Mouse (Mus musculus): Measurements from ENCODE around the gene Tppp2. TPM values are rescaled to one million over a fixed set of nuclear protein-coding genes. Genes with fewer than 3 reads are reported as not detected.

Tppp2 gene
- polyA plus RNA-seq, 1 experiment, result not detected

- peak within 1 kb of the TSS; percentile 83 for H3K4me3 ChIP-seq (ENCODE audit: insufficient read depth, poor library complexity, severe bottlenecking)
- peaks cover 21% of the 10 kb centered on the region for H3K36me3 ChIP-seq (ENCODE audit: control insufficient read depth, insufficient read depth)
- peaks cover 3% of the 10 kb centered on the region for H3K79me3 ChIP-seq (ENCODE audit: low read depth)
- H3K27me3 ChIP-seq (ENCODE audit: control insufficient read depth, insufficient read depth, insufficient read length), result no peaks in the 10 kb centered on the region
- peaks cover 23% of the 10 kb centered on the region for H3K79me2 ChIP-seq (ENCODE audit: control insufficient read depth, insufficient read depth)
- TF ChIP-seq MAX (IDR thresholded peaks at IDR 0.05), result no peak
- TF ChIP-seq MYOG (IDR thresholded peaks at IDR 0.05; ENCODE audit: control insufficient read depth, extremely low read depth, insufficient read length), result no peak
- no peak for TF ChIP-seq USF1 (IDR thresholded peaks at IDR 0.05; ENCODE audit: low read depth)
- TF ChIP-seq CEBPB (IDR thresholded peaks at IDR 0.05; ENCODE audit: low read depth), result no peak
- no peak for TF ChIP-seq CTCF (IDR thresholded peaks at IDR 0.05; ENCODE audit: control insufficient read depth, insufficient read depth, insufficient read length)
- TF ChIP-seq FOSL1 (IDR thresholded peaks at IDR 0.05; ENCODE audit: insufficient read depth, low read length, poor library complexity, severe bottlenecking), result no peak
- TF ChIP-seq MYOD1 (IDR thresholded peaks at IDR 0.05; ENCODE audit: control insufficient read depth, insufficient read length, low read depth), result no peak
- peak within 1 kb of the TSS; percentile 86 for H3ac ChIP-seq (ENCODE audit: control insufficient read depth, insufficient read length, low read depth)
Measured at GRCm38 (mm10) chr14:51884598-51885331, 33.5 kb upstream of the Tppp2 start, which contains the start of gene Mettl17. Gene Mettl17, plus strand, starts transcription at chr14:51884842.

GRCm38 (mm10) chr14:51886051-51886450, 32.2 kb upstream of the Tppp2 start:
- no peak overlapping the region for H3ac ChIP-seq (ENCODE audit: control insufficient read depth, insufficient read length, low read depth)
- TF ChIP-seq USF1 (IDR thresholded peaks at IDR 0.05; ENCODE audit: low read depth), result no peak
- no peak for TF ChIP-seq MYOD1 (IDR thresholded peaks at IDR 0.05; ENCODE audit: control insufficient read depth, insufficient read length, low read depth)
- no peak for TF ChIP-seq FOSL1 (IDR thresholded peaks at IDR 0.05; ENCODE audit: insufficient read depth, low read length, poor library complexity, severe bottlenecking)
- TF ChIP-seq MAX (IDR thresholded peaks at IDR 0.05), result no peak
- no peak for TF ChIP-seq CTCF (IDR thresholded peaks at IDR 0.05; ENCODE audit: control insufficient read depth, insufficient read depth, insufficient read length)
- no peak for TF ChIP-seq CEBPB (IDR thresholded peaks at IDR 0.05; ENCODE audit: low read depth)
- no peak for TF ChIP-seq MYOG (IDR thresholded peaks at IDR 0.05; ENCODE audit: control insufficient read depth, extremely low read depth, insufficient read length)
- H3K79me3 ChIP-seq (ENCODE audit: low read depth), result peaks cover 3% of the 10 kb centered on the region
- peaks cover 30% of the 10 kb centered on the region for H3K36me3 ChIP-seq (ENCODE audit: control insufficient read depth, insufficient read depth)
- H3K27me3 ChIP-seq (ENCODE audit: control insufficient read depth, insufficient read depth, insufficient read length), result no peaks in the 10 kb centered on the region
- H3K79me2 ChIP-seq (ENCODE audit: control insufficient read depth, insufficient read depth), result peaks cover 23% of the 10 kb centered on the region
- H3K4me3 ChIP-seq (ENCODE audit: insufficient read depth, poor library complexity, severe bottlenecking), result no peak overlapping the region

- H3ac ChIP-seq (ENCODE audit: control insufficient read depth, insufficient read length, low read depth), result no peak overlapping the region
- no peak overlapping the region for H3K4me3 ChIP-seq (ENCODE audit: insufficient read depth, poor library complexity, severe bottlenecking)
- H3K27me3 ChIP-seq (ENCODE audit: control insufficient read depth, insufficient read depth, insufficient read length), result no peaks in the 10 kb centered on the region
- peaks cover 3% of the 10 kb centered on the region for H3K79me3 ChIP-seq (ENCODE audit: low read depth)
- peaks cover 35% of the 10 kb centered on the region for H3K36me3 ChIP-seq (ENCODE audit: control insufficient read depth, insufficient read depth)
- TF ChIP-seq FOSL1 (IDR thresholded peaks at IDR 0.05; ENCODE audit: insufficient read depth, low read length, poor library complexity, severe bottlenecking), result no peak
- no peak for TF ChIP-seq CTCF (IDR thresholded peaks at IDR 0.05; ENCODE audit: control insufficient read depth, insufficient read depth, insufficient read length)
- TF ChIP-seq USF1 (IDR thresholded peaks at IDR 0.05; ENCODE audit: low read depth), result no peak
- no peak for TF ChIP-seq MAX (IDR thresholded peaks at IDR 0.05)
- no peak for TF ChIP-seq MYOD1 (IDR thresholded peaks at IDR 0.05; ENCODE audit: control insufficient read depth, insufficient read length, low read depth)
- no peak for TF ChIP-seq MYOG (IDR thresholded peaks at IDR 0.05; ENCODE audit: control insufficient read depth, extremely low read depth, insufficient read length)
- TF ChIP-seq CEBPB (IDR thresholded peaks at IDR 0.05; ENCODE audit: low read depth), result no peak
- H3K79me2 ChIP-seq (ENCODE audit: control insufficient read depth, insufficient read depth), result peaks cover 22% of the 10 kb centered on the region
Measured at GRCm38 (mm10) chr14:51889833-51890232, 28.4 kb upstream of the Tppp2 start.

- Histone ChIP-seq H3ac (ENCODE audit: control insufficient read depth, insufficient read length, low read depth) (no peak within 1 kb of the TSS), H3K4me3 (ENCODE audit: insufficient read depth, poor library complexity, severe bottlenecking) (no peak within 1 kb of the TSS), H3K27me3 (ENCODE audit: control insufficient read depth, insufficient read depth, insufficient read length) (no peaks in the 10 kb centered on the region), H3K36me3 (ENCODE audit: control insufficient read depth, insufficient read depth) (peaks cover 29% of the 10 kb centered on the region), H3K79me3 (ENCODE audit: low read depth) (no peaks in the 10 kb centered on the region), H3K79me2 (ENCODE audit: control insufficient read depth, insufficient read depth) (no peaks in the 10 kb centered on the region)
- TF ChIP-seq MYOD1 (IDR thresholded peaks at IDR 0.05; ENCODE audit: control insufficient read depth, insufficient read length, low read depth), result no peak
- TF ChIP-seq CEBPB (IDR thresholded peaks at IDR 0.05; ENCODE audit: low read depth), result no peak
- TF ChIP-seq MAX (IDR thresholded peaks at IDR 0.05), result no peak
- TF ChIP-seq USF1 (IDR thresholded peaks at IDR 0.05; ENCODE audit: low read depth), result no peak
- TF ChIP-seq CTCF (IDR thresholded peaks at IDR 0.05; ENCODE audit: control insufficient read depth, insufficient read depth, insufficient read length), result no peak
- no peak for TF ChIP-seq MYOG (IDR thresholded peaks at IDR 0.05; ENCODE audit: control insufficient read depth, extremely low read depth, insufficient read length)
- no peak for TF ChIP-seq FOSL1 (IDR thresholded peaks at IDR 0.05; ENCODE audit: insufficient read depth, low read length, poor library complexity, severe bottlenecking)
Measured at GRCm38 (mm10) chr14:51892191-51892939, 25.9 kb upstream of the Tppp2 start, which contains the start of gene Slc39a2. Gene Slc39a2, plus strand, starts transcription at chr14:51892889.

- Histone ChIP-seq H3K27me3 (ENCODE audit: control insufficient read depth, insufficient read depth, insufficient read length) (no peaks in the 10 kb centered on the region), H3K79me2 (ENCODE audit: control insufficient read depth, insufficient read depth) (no peaks in the 10 kb centered on the region), H3K4me3 (ENCODE audit: insufficient read depth, poor library complexity, severe bottlenecking) (no peak overlapping the region), H3K36me3 (ENCODE audit: control insufficient read depth, insufficient read depth) (peaks cover 22% of the 10 kb centered on the region), H3K79me3 (ENCODE audit: low read depth) (no peaks in the 10 kb centered on the region), H3ac (ENCODE audit: control insufficient read depth, insufficient read length, low read depth) (no peak overlapping the region)
- no peak for TF ChIP-seq USF1 (IDR thresholded peaks at IDR 0.05; ENCODE audit: low read depth)
- TF ChIP-seq FOSL1 (IDR thresholded peaks at IDR 0.05; ENCODE audit: insufficient read depth, low read length, poor library complexity, severe bottlenecking), result no peak
- no peak for TF ChIP-seq CTCF (IDR thresholded peaks at IDR 0.05; ENCODE audit: control insufficient read depth, insufficient read depth, insufficient read length)
- TF ChIP-seq MAX (IDR thresholded peaks at IDR 0.05), result no peak
- no peak for TF ChIP-seq CEBPB (IDR thresholded peaks at IDR 0.05; ENCODE audit: low read depth)
- TF ChIP-seq MYOD1 (IDR thresholded peaks at IDR 0.05; ENCODE audit: control insufficient read depth, insufficient read length, low read depth), result no peak
- no peak for TF ChIP-seq MYOG (IDR thresholded peaks at IDR 0.05; ENCODE audit: control insufficient read depth, extremely low read depth, insufficient read length)
Measured at GRCm38 (mm10) chr14:51893094-51893794, 25.0 kb upstream of the Tppp2 start.
